Comparison of ENCODE assay signal across 19 mouse cellular contexts in genomic region chr7:97029151-97029550, GRCm38 (mm10). TPM values are rescaled to one million over a fixed set of nuclear protein-coding genes. Genes with fewer than 3 reads are reported as not detected.
DNase-seq lines count a peak whose midpoint lies in the region; ATAC-seq lines count a peak whose summit lies in the region.
"Had no signal": no experiment of that assay in that cellular context is flagged by ENCODE, and none has a peak within 500 bp of the region (broad histone marks: within the 10 kb centered on the region; RNA-seq: fewer than 3 reads in every experiment).

No protein-coding gene starts in this region.

- H3K9me3 ChIP-seq in forebrain, embryonic 12.5 days = no peaks in the 10 kb centered on the region
- H3K9me3 ChIP-seq in midbrain, embryonic 10.5 days (replicated peaks) = no peaks in the 10 kb centered on the region
- H3K9me3 ChIP-seq: forebrain, embryonic 10.5 days; heart, embryonic 10.5 days; neural tube, embryonic 13.5 days had no signal

- H3K27ac ChIP-seq in forebrain, embryonic 12.5 days = no peak overlapping the region
- H3K27ac ChIP-seq in midbrain, embryonic 10.5 days (replicated peaks) = no peak overlapping the region
- H3K27ac ChIP-seq: forebrain, embryonic 10.5 days; heart, embryonic 10.5 days; liver, embryonic 14.5 days; neural tube, embryonic 13.5 days had no signal

- no peak overlapping the region for H3K4me2 ChIP-seq in forebrain, embryonic 12.5 days
- H3K4me2 ChIP-seq: neural tube, embryonic 13.5 days had no signal

- no peak overlapping the region for H3K9ac ChIP-seq in forebrain, embryonic 12.5 days
- H3K9ac ChIP-seq: liver, embryonic 14.5 days; neural tube, embryonic 13.5 days had no signal

- H3K27me3 ChIP-seq in forebrain, embryonic 12.5 days = no peaks in the 10 kb centered on the region
- no peaks in the 10 kb centered on the region for H3K27me3 ChIP-seq in midbrain, embryonic 10.5 days (ENCODE audit: low read depth, poor library complexity, severe bottlenecking)
- H3K27me3 ChIP-seq: neural tube, embryonic 13.5 days had no signal

- no peaks in the 10 kb centered on the region; the same call in 1 of the 2 replicates for H3K4me1 ChIP-seq in forebrain, embryonic 12.5 days
- no peaks in the 10 kb centered on the region for H3K4me1 ChIP-seq in midbrain, embryonic 10.5 days
- H3K4me1 ChIP-seq: neural tube, embryonic 13.5 days had no signal

- ATAC-seq in granulocyte monocyte progenitor cell, adult 5-6 weeks (replicated peaks; ENCODE audit: poor library complexity, severe bottlenecking) = peak; percentile 76
- no peak for ATAC-seq in forebrain, embryonic 12.5 days (ENCODE audit: low FRiP score)
- ATAC-seq: hindbrain, embryonic 16.5 days had no signal

- no peaks in the 10 kb centered on the region for H3K36me3 ChIP-seq in forebrain, embryonic 12.5 days (replicated peaks)
- no peaks in the 10 kb centered on the region for H3K36me3 ChIP-seq in midbrain, embryonic 10.5 days
- H3K36me3 ChIP-seq: heart, embryonic 10.5 days; neural tube, embryonic 13.5 days had no signal

- H3K4me3 ChIP-seq in forebrain, embryonic 12.5 days (replicated peaks) = no peak overlapping the region
- H3K4me3 ChIP-seq in midbrain, embryonic 10.5 days = no peak overlapping the region
- H3K4me3 ChIP-seq: forebrain, embryonic 10.5 days; heart, embryonic 10.5 days; neural tube, embryonic 13.5 days had no signal

- WGBS in forebrain, embryonic 12.5 days = 94% methylated on average over 10 of the region's 10 CpGs
- 92% methylated on average over 10 of the region's 10 CpGs for WGBS in midbrain, embryonic 10.5 days

- DNase-seq in adrenal gland, adult 2 months = peak; percentile 79
- no peak for DNase-seq in adrenal gland, postnatal 4 days (ENCODE audit: low spot score in 2 of 2)
- DNase-seq in adrenal gland, postnatal 14 days = peak; percentile 58
- peak; percentile 31 to 37 for DNase-seq in monocyte, adult 2 months (ENCODE audit: low read depth in 1 of 2, low spot score in 2 of 2)
- no peak for DNase-seq in midbrain, embryonic 10.5 days (ENCODE audit: low spot score)
- no peak for DNase-seq in layer of hippocampus, postnatal 10 days (ENCODE audit: low spot score in 2 of 2)
- DNase-seq: B cell, adult 2 months; cerebellum, adult 9-11 months; gastrocnemius, postnatal 36 days; kidney, adult 18-20 months; kidney, postnatal 10 days; thymus, postnatal 4 days had no signal

RNA-seq across cellular contexts. Expression of gene Gab2, which starts 52.2 kb away (rescaled TPM):
- total RNA-seq in adrenal gland, adult 2 months (2021) = 10 to 100 TPM; 18.0 to 21.9 TPM
- polyA plus RNA-seq in adrenal gland, adult 2 months (2012; rRNA removed) = 7.6 and 8.2 TPM in 2 replicates
- 10 to 100 TPM; 34.8 to 41.4 TPM for total RNA-seq in adrenal gland, postnatal 4 days (2021)
- total RNA-seq in adrenal gland, postnatal 14 days (2021) = 16.1 and 20.7 TPM in 2 replicates
- total RNA-seq in granulocyte monocyte progenitor cell, adult 5-6 weeks (2014; fragmentation: Nextera tagmentation) = 14.1 and 18.9 TPM in 2 replicates
- total RNA-seq in granulocyte monocyte progenitor cell, adult 5-6 weeks (2017) = 14.3 and 16.4 TPM in 2 replicates
- 10.1 and 12.8 TPM in 2 replicates for polyA plus RNA-seq in forebrain, embryonic 12.5 days (2016; fragmentation: Nextera tagmentation; extraction: Ambion mirVana)
- polyA plus RNA-seq in midbrain, embryonic 10.5 days (2016; fragmentation: Nextera tagmentation; extraction: Ambion mirVana) = 7.1 and 9.1 TPM in 2 replicates
- 10 to 100 TPM; 17.9 to 20.2 TPM for total RNA-seq in layer of hippocampus, postnatal 10 days (2021)

Comparison
In these comparisons a context has a peak if more than half of its experiments do, and no peak if none do; other contexts are left out.
1. DNase-seq: peak in adrenal gland, adult 2 months (single experiment), adrenal gland, postnatal 14 days (single experiment) and monocyte, adult 2 months (2 of 2); none in adrenal gland, postnatal 4 days (0 of 2), midbrain, embryonic 10.5 days (single experiment) and layer of hippocampus, postnatal 10 days (0 of 2).